In genomic region chr7:98523813-98524361, GRCm38 (mm10) we compare ENCODE assay signal across 8 mouse cellular contexts. TPM values are rescaled to one million over a fixed set of nuclear protein-coding genes. Genes with fewer than 3 reads are reported as not detected.
DNase-seq lines count a peak whose midpoint lies in the region; ATAC-seq and TF ChIP-seq lines count a peak whose summit lies in the region.

No protein-coding gene starts in this region.

- peaks cover 29% of the 10 kb centered on the region for H3K4me1 ChIP-seq in heart, embryonic 16.5 days (ENCODE audit: control insufficient read depth, insufficient read depth, low read length)
- peaks cover 26% of the 10 kb centered on the region for H3K4me1 ChIP-seq in kidney, embryonic 16.5 days (ENCODE audit: insufficient read depth, low read length)
- H3K4me1 ChIP-seq in midbrain, postnatal 0 days (ENCODE audit: insufficient read depth, low read length), result peaks cover 5% of the 10 kb centered on the region; the same call in 1 of the 2 replicates

- peak; percentile 56; the same call in 1 of the 2 replicates for ATAC-seq in heart, embryonic 16.5 days (replicated peaks; ENCODE audit: extremely low read depth, insufficient read depth, low FRiP score)
- peak; percentile 72 for ATAC-seq in kidney, embryonic 16.5 days (ENCODE audit: low FRiP score, low TSS enrichment)
- no peak for ATAC-seq in midbrain, postnatal 0 days (ENCODE audit: low FRiP score)

- no peaks in the 10 kb centered on the region for H3K36me3 ChIP-seq in heart, embryonic 16.5 days (ENCODE audit: control insufficient read depth, insufficient read depth)
- H3K36me3 ChIP-seq in kidney, embryonic 16.5 days (ENCODE audit: insufficient read depth, low read length), result no peaks in the 10 kb centered on the region
- H3K36me3 ChIP-seq in midbrain, postnatal 0 days (ENCODE audit: insufficient read depth, low read length), result no peaks in the 10 kb centered on the region

- H3K4me3 ChIP-seq in heart, embryonic 16.5 days (ENCODE audit: low read length), result no peak overlapping the region
- H3K4me3 ChIP-seq in kidney, embryonic 16.5 days (ENCODE audit: low read length), result no peak overlapping the region
- H3K4me3 ChIP-seq in midbrain, postnatal 0 days (ENCODE audit: low read depth, low read length), result no peak overlapping the region

- DNase-seq in adrenal gland, adult (ENCODE audit: inconsistent age in 2 of 2, low spot score in 1 of 2), result peak; percentile 64 to 81
- no peak for DNase-seq in adrenal gland, postnatal 4 days (ENCODE audit: low spot score in 2 of 2)
- DNase-seq in spleen, postnatal 36 days (ENCODE audit: low spot score in 2 of 2), result peak; percentile 19 to 28
- DNase-seq in spleen, postnatal 4 days (ENCODE audit: low spot score in 2 of 2), result no peak
- peak; percentile 81 for DNase-seq in midbrain, postnatal 0 days (ENCODE audit: low spot score)
- no peak for DNase-seq in urinary bladder, postnatal 10 days (ENCODE audit: low spot score)

- WGBS in heart, embryonic 16.5 days, result 7% methylated on average over 7 of the region's 7 CpGs
- WGBS in kidney, embryonic 16.5 days, result 6% methylated on average over 7 of the region's 7 CpGs
- 15% methylated on average over 7 of the region's 7 CpGs for WGBS in midbrain, postnatal 0 days

- no peaks in the 10 kb centered on the region for H3K27me3 ChIP-seq in heart, embryonic 16.5 days (ENCODE audit: control insufficient read depth, insufficient read depth, low read length)
- no peaks in the 10 kb centered on the region for H3K27me3 ChIP-seq in kidney, embryonic 16.5 days (ENCODE audit: insufficient read depth, low read length)
- H3K27me3 ChIP-seq in midbrain, postnatal 0 days (ENCODE audit: insufficient read depth, low read length), result no peaks in the 10 kb centered on the region

- H3K27ac ChIP-seq in heart, embryonic 16.5 days (ENCODE audit: low read length), result peak overlapping the region; percentile 28
- peak overlapping the region; percentile 73 for H3K27ac ChIP-seq in kidney, embryonic 16.5 days (ENCODE audit: low read length)
- H3K27ac ChIP-seq in midbrain, postnatal 0 days (ENCODE audit: low read depth, low read length), result no peak overlapping the region

- TF ChIP-seq CTCF in midbrain, postnatal 0 days (IDR thresholded peaks at IDR 0.05), result no peak

- H3K9ac ChIP-seq in heart, embryonic 16.5 days (ENCODE audit: low read length), result no peak overlapping the region
- no peak overlapping the region for H3K9ac ChIP-seq in kidney, embryonic 16.5 days (replicated peaks; ENCODE audit: low read length)
- no peak overlapping the region for H3K9ac ChIP-seq in midbrain, postnatal 0 days (replicated peaks; ENCODE audit: low read length, poor library complexity, severe bottlenecking)

- no peak overlapping the region for H3K4me2 ChIP-seq in heart, embryonic 16.5 days (ENCODE audit: low read depth, low read length)
- no peak overlapping the region for H3K4me2 ChIP-seq in kidney, embryonic 16.5 days (replicated peaks; ENCODE audit: low read depth, low read length)
- H3K4me2 ChIP-seq in midbrain, postnatal 0 days (ENCODE audit: low read depth, low read length, poor library complexity, severe bottlenecking), result no peak overlapping the region

- no peaks in the 10 kb centered on the region for H3K9me3 ChIP-seq in heart, embryonic 16.5 days (replicated peaks; ENCODE audit: control insufficient read depth, low read length)
- H3K9me3 ChIP-seq in kidney, embryonic 16.5 days (ENCODE audit: low read length), result no peaks in the 10 kb centered on the region
- H3K9me3 ChIP-seq in midbrain, postnatal 0 days (ENCODE audit: low read length), result no peaks in the 10 kb centered on the region

RNA-seq across cellular contexts. Expression of gene Lrrc32, which starts 34.8 kb away (rescaled TPM):
- total RNA-seq in adrenal gland, postnatal 4 days (2021), result 10 to 100 TPM; 27.4 to 28.7 TPM
- 7.7 and 8.3 TPM in 2 replicates for polyA plus RNA-seq in heart, embryonic 16.5 days (2015; fragmentation: Nextera tagmentation; extraction: Ambion mirVana)
- polyA plus RNA-seq in kidney, embryonic 16.5 days (2015; fragmentation: Nextera tagmentation; extraction: Ambion mirVana), result 15.3 and 17.9 TPM in 2 replicates
- total RNA-seq in midbrain, postnatal 0 days (2014; rRNA removed), result 7.6 and 9.0 TPM in 2 replicates
- 5.2 and 6.0 TPM in 2 replicates for polyA plus RNA-seq in midbrain, postnatal 0 days (2015; fragmentation: Nextera tagmentation; extraction: Ambion mirVana)

Comparison
In these comparisons a context has a peak if more than half of its experiments do, and no peak if none do; other contexts are left out.
1. DNase-seq: peak in adrenal gland, adult (2 of 2), spleen, postnatal 36 days (2 of 2) and midbrain, postnatal 0 days (single experiment); none in adrenal gland, postnatal 4 days (0 of 2), spleen, postnatal 4 days (0 of 2) and urinary bladder, postnatal 10 days (single experiment).